Mouse (Mus musculus): ENCODE results near the gene Armc5. TPM values are rescaled to one million over a fixed set of nuclear protein-coding genes. Genes with fewer than 3 reads are reported as not detected.

The Armc5 gene
- polyA plus RNA-seq, 2 experiments: 4.6 to 5.2 TPM

DNA sequence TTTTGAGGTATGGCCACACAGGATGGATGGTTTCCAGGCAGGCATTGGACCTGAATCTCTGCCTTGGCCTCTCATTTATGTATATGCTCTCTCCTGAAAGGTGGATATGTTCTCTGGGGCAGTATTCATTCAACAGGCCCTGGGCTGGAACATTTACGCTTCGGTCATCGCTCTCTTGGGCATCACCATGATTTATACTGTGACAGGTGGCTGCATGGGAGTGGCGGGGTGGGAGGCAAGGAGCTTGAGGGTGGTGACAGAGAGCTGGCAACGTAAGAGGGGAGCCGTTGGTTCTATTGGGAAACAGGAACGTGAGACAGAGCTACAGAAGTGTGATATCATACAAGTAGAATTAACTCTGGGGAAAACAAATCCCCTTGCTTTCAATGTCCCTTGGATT, 30.7 kb downstream of the Armc5 start:
- peaks cover 15 to 16% of the 10 kb centered on the region in 2 experiments for H3K4me1 ChIP-seq (replicated peaks; ENCODE audit: control insufficient read depth in 2 of 2, insufficient read depth in 2 of 2, low read length in 1 of 2)
- no peak overlapping the region for H3K4me2 ChIP-seq (ENCODE audit: low read depth)
- no peak overlapping the region for H3K27ac ChIP-seq
- H3K9ac ChIP-seq (replicated peaks): no peak overlapping the region
- 79% methylated on average over 7 of the region's 7 CpGs for WGBS (ENCODE audit: insufficient replicate concordance)
- DNase-seq (ENCODE audit: low read depth in 3 of 3, low spot score in 3 of 3): no peak
- no peak for ATAC-seq (ENCODE audit: insufficient read depth)
- TF ChIP-seq EP300 (IDR thresholded peaks at IDR 0.05; ENCODE audit: low read depth): no peak
- no peak for TF ChIP-seq CTCF (IDR thresholded peaks at IDR 0.05; ENCODE audit: low read depth)
- H3K4me3 ChIP-seq (ENCODE audit: insufficient read depth in 1 of 2, low read depth in 2 of 2, low read length in 2 of 2): no peak overlapping the region
- no peaks in the 10 kb centered on the region for H3K9me3 ChIP-seq (ENCODE audit: control insufficient read depth, low read length)
- H3K27me3 ChIP-seq (ENCODE audit: control insufficient read depth, insufficient read depth, low read length): peaks cover 7% of the 10 kb centered on the region
- H3K36me3 ChIP-seq (replicated peaks; ENCODE audit: control insufficient read depth, insufficient read depth, low read depth): peaks cover 18% of the 10 kb centered on the region

DNA sequence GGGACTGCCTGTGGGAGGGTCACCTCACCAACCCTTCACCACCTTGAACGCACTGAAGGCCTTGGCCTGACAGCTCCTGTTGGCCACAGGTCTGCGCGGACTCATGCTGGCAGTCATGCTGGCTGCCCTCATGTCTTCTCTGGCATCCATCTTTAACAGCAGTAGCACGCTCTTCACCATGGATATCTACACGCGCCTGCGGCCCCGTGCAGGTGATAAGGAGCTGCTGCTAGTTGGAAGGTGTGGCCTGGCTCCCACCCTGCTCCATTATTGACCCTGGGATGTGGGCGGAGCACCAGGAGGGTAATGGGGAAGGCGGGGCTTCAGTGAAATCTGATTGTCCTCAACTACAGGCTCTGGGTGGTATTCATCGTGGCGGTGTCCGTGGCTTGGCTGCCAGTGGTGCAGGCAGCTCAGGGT, 33.3 kb downstream of the Armc5 start:
- ATAC-seq (ENCODE audit: insufficient read depth) (peak; percentile 98), DNase-seq (ENCODE audit: low read depth in 3 of 3, low spot score in 3 of 3) (peak; percentile 83 to 87 (median 85))
- TF ChIP-seq EP300 (IDR thresholded peaks at IDR 0.05; ENCODE audit: low read depth): peak; percentile 76
- no peak for TF ChIP-seq CTCF (IDR thresholded peaks at IDR 0.05; ENCODE audit: low read depth)
- H3K4me2 ChIP-seq (ENCODE audit: low read depth): peak overlapping the region; percentile 54
- peaks cover 43% of the 10 kb centered on the region for H3K36me3 ChIP-seq (replicated peaks; ENCODE audit: control insufficient read depth, insufficient read depth, low read depth)
- H3K27ac ChIP-seq: peak overlapping the region; percentile 78
- H3K9ac ChIP-seq (replicated peaks): peak overlapping the region; percentile 42; the same call in 1 of the 2 replicates
- peaks cover 15 to 16% of the 10 kb centered on the region in 2 experiments for H3K4me1 ChIP-seq (replicated peaks; ENCODE audit: control insufficient read depth in 2 of 2, insufficient read depth in 2 of 2, low read length in 1 of 2)
- WGBS (ENCODE audit: insufficient replicate concordance): 14% methylated on average over 13 of the region's 13 CpGs
- peaks cover 2% of the 10 kb centered on the region for H3K27me3 ChIP-seq (ENCODE audit: control insufficient read depth, insufficient read depth, low read length)
- H3K4me3 ChIP-seq (ENCODE audit: insufficient read depth in 1 of 2, low read depth in 2 of 2, low read length in 2 of 2): peak overlapping the region; percentile 5 to 21; a peak in 3 of 4 replicates
- no peaks in the 10 kb centered on the region for H3K9me3 ChIP-seq (ENCODE audit: control insufficient read depth, low read length)

DNA sequence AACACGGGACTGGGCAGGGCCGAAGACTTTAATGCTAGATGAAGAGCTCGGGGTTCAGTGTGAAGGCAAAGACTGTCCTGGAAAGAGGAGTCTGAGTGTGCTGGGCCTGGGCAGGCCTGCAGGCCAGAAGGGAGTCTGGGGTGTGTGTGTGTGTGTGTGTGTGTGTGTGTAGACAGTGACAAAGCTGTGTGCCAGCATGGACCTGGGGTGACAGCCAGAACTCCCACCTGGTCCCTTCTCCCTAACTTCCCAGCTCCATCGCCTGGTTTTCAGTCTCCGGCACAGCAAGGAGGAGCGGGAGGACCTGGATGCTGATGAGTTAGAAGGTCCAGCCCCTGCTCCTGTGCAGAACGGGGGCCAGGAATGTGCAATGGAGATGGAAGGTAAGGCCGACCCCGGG, 34.4 kb downstream of the Armc5 start:
- Histone ChIP-seq H3K4me2 (ENCODE audit: low read depth) (peak overlapping the region; percentile 54), H3K4me3 (ENCODE audit: insufficient read depth in 1 of 2, low read depth in 2 of 2, low read length in 2 of 2) (no peak overlapping the region), H3K4me1 (replicated peaks; ENCODE audit: control insufficient read depth in 2 of 2, insufficient read depth in 2 of 2, low read length in 1 of 2) (peaks cover 15 to 16% of the 10 kb centered on the region in 2 experiments), H3K9ac (replicated peaks) (no peak overlapping the region), H3K9me3 (ENCODE audit: control insufficient read depth, low read length) (no peaks in the 10 kb centered on the region), H3K36me3 (replicated peaks; ENCODE audit: control insufficient read depth, insufficient read depth, low read depth) (peaks cover 54% of the 10 kb centered on the region), H3K27ac (peak overlapping the region; percentile 6), H3K27me3 (ENCODE audit: control insufficient read depth, insufficient read depth, low read length) (no peaks in the 10 kb centered on the region)
- 92% methylated on average over 9 of the region's 9 CpGs for WGBS (ENCODE audit: insufficient replicate concordance)
- no peak for TF ChIP-seq CTCF (IDR thresholded peaks at IDR 0.05; ENCODE audit: low read depth)
- TF ChIP-seq EP300 (IDR thresholded peaks at IDR 0.05; ENCODE audit: low read depth): no peak
- DNase-seq (ENCODE audit: low read depth in 3 of 3, low spot score in 3 of 3): no peak
- ATAC-seq (ENCODE audit: insufficient read depth): no peak

DNA sequence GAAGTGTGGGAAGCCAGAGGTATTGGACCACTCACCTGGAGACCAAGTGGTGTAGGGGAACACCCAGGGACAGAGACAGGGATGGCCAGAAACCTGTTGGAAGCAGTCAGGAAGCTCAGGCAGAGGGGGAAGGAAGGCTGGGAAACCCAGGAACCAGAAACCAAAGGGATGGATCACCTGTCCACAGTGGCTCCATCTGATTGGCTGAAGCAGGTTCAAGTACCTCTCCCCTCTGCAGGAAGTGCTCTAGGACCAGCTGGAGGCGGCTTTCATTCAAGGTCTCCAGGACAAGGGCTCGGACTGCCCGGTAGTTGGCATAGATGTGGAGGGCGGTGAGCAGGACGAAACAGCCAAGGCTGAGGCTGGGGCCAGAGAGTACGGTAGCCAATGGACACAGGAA, 38.9 kb downstream of the Armc5 start:
- TF ChIP-seq EP300 (IDR thresholded peaks at IDR 0.05; ENCODE audit: low read depth) (no peak), CTCF (IDR thresholded peaks at IDR 0.05; ENCODE audit: low read depth) (no peak)
- no peak overlapping the region for H3K27ac ChIP-seq
- no peak for ATAC-seq (ENCODE audit: insufficient read depth)

DNA sequence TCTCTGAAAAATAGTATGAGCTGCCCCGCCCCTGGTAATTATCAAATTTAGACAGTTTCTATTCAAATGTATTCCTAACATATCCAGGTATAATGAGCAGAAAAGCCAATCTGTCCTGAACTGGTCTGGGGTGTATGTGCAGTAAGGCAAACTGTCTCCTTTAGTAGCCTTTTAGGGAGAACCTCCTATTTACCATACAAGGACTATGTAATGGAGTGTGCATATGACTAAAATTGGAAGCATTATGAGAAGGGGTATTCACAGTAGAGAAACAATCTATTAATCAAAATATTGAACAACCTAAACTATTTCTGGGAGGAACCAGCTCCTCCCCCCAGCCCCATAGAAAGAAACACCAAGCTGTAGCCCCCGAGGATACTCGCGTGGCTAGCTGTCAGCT, 42.6 kb downstream of the Armc5 start:
- 89% methylated on average over 4 of the region's 4 CpGs for WGBS (ENCODE audit: insufficient replicate concordance)
- no peak overlapping the region; the same call in 1 of the 2 replicates for H3K27ac ChIP-seq
- no peaks in the 10 kb centered on the region for H3K9me3 ChIP-seq (ENCODE audit: control insufficient read depth, low read length)

More for the DNA sequence above, 38.9 kb downstream of the Armc5 start:
- DNase-seq (ENCODE audit: low read depth in 3 of 3, low spot score in 3 of 3): no peak
- H3K9ac ChIP-seq (replicated peaks): no peak overlapping the region
- H3K36me3 ChIP-seq (replicated peaks; ENCODE audit: control insufficient read depth, insufficient read depth, low read depth): peaks cover 94% of the 10 kb centered on the region
- no peak overlapping the region for H3K4me2 ChIP-seq (ENCODE audit: low read depth)
- 92% methylated on average over 6 of the region's 6 CpGs for WGBS (ENCODE audit: insufficient replicate concordance)
- no peaks in the 10 kb centered on the region for H3K9me3 ChIP-seq (ENCODE audit: control insufficient read depth, low read length)
- H3K27me3 ChIP-seq (ENCODE audit: control insufficient read depth, insufficient read depth, low read length): no peaks in the 10 kb centered on the region
- no peak overlapping the region for H3K4me3 ChIP-seq (ENCODE audit: insufficient read depth in 1 of 2, low read depth in 2 of 2, low read length in 2 of 2)
- H3K4me1 ChIP-seq (replicated peaks; ENCODE audit: control insufficient read depth in 2 of 2, insufficient read depth in 2 of 2, low read length in 1 of 2): peaks cover 4% of the 10 kb centered on the region in 2 experiments; a peak in 3 of 4 replicates

More for the DNA sequence above, 42.6 kb downstream of the Armc5 start:
- Histone ChIP-seq H3K27me3 (ENCODE audit: control insufficient read depth, insufficient read depth, low read length) (no peaks in the 10 kb centered on the region), H3K9ac (replicated peaks) (no peak overlapping the region), H3K4me2 (ENCODE audit: low read depth) (no peak overlapping the region), H3K36me3 (replicated peaks; ENCODE audit: control insufficient read depth, insufficient read depth, low read depth) (peaks cover 69% of the 10 kb centered on the region), H3K4me1 (replicated peaks; ENCODE audit: control insufficient read depth in 2 of 2, insufficient read depth in 2 of 2, low read length in 1 of 2) (peaks cover 0 to 5% of the 10 kb centered on the region in 2 experiments; a peak in 2 of 4 replicates), H3K4me3 (ENCODE audit: insufficient read depth in 1 of 2, low read depth in 2 of 2, low read length in 2 of 2) (no peak overlapping the region)
- ATAC-seq (ENCODE audit: insufficient read depth) (no peak), DNase-seq (ENCODE audit: low read depth in 3 of 3, low spot score in 3 of 3) (no peak)
- no peak for TF ChIP-seq EP300 (IDR thresholded peaks at IDR 0.05; ENCODE audit: low read depth)
